Mouse (Mus musculus): ENCODE data around the gene Rbpms2.
A peak's percentile ranks its signal among the peaks of the same experiment; 100 is the strongest.

Gene Rbpms2

GRCm38 (mm10) chr9:65697356-65697755, 67.9 kb downstream of the Rbpms2 start:
- DNase-seq (ENCODE audit: low spot score), result no peak

DNA sequence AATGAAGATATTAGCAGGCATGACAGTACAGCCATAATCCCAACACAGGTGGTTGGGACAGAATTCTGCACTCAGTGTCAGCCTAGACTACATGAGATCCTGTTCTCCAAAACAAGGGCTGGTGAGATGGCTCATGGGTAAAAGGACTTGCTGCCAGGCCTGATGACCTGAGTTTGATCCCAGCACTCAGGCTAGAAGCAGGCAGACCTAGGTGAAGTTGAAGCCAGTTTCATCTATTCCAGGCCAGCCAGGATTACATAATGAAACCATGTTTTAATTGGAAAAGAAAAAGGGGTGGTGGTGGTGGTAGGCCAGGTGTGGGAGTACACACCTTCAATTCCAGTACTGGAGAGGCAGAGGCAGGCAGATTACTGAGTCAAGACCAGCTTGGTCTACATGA, 68.5 kb downstream of the Rbpms2 start:
- peak; percentile 32 for DNase-seq (ENCODE audit: low spot score)

DNA sequence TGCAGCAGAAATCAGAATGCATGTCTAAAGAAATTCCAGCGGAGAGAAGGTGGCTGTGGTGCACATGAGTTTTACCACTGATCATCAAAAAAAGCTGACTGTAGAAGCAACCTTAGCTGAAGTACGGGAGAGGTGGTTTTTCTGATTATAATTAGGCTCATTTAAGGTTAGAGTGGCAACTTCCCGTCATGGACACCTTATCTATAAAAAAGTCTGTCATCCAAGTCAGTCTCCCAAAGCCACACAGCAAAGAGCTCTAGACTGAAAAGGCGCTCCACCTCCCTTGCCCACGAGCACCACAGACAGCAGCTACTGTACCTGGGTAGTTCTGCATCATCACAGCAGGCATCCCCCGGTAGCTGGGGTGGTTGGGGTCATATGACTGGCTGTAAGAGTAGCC, 71.1 kb downstream of the Rbpms2 start:
- DNase-seq (ENCODE audit: low spot score), result no peak

DNA sequence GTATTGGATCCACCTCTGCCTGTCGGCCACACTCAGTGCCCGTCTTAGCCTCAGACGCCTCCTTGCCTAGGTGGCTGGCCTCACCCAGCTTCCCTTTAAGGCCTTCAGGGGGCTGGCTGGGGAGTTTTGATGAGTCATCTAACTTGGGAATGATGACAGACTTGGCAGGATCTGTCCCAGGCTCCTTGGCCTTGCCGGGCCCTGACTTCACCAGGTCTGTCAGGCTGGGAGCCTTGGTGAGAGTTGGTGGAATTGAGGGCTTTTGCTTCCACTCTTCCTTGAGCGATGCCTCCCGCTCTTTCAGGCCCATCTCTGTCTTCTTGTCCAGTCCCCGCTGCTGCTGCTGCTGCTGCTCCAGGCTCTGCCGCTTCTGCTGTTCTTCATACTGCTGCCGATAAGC, 72.8 kb downstream of the Rbpms2 start:
- peak; percentile 45 for DNase-seq (ENCODE audit: low spot score)

DNA sequence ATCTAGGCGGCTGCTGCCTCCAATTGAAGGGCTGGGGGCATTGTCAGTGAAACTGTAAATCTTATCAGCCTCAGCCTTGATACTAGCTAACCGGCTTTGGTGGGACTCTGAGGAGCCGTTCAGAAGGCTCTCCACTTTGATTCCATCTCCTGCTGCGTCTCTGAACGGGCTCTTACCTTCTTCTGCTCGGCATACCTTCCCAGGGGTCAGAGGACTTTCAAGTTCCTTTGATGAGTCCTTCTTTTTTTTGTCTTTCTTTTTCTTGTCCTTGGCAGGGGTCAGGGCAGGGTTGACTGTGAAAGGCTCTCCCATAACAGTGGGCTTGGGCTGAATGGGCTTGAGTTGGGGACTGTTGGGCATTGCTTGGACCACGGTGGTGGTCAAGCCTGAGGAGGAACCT, 73.8 kb downstream of the Rbpms2 start:
- DNase-seq (ENCODE audit: low spot score), result no peak

DNA sequence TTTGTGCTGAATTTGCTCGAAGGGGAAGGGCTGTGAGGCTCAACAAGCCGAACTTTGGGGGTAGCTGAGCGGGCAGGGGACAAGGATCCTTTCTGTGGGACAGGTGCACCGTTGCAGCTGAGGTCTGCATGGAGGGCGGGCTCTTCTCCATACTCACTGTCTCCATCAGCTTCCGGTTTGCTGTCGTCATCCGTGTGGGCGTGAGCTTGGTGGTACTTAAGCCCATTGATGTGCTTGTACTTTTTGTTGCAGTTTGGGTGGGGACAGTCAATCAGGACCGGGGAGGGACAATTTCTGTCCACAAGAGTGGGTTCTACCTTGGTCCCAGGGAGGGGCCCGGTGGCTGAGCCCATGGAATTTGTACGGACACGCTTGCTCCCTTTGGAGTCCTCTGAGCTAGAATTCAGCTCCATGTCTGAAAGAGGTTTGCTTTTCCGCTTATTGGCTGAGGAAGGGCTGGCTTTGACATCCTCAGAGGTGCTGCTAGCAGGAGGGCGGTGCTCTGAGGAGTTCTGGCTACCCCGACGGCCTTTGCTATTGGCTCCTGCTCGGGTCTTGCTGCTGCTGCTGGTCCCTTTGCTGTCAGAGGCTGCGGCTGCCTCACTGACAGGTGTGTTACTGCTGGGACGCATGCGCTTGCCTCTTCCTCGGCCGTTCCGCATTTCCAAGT, 74.6 kb downstream of the Rbpms2 start:
- no peak for DNase-seq (ENCODE audit: low spot score)
